Comparison of ENCODE assay signal across 9 mouse cellular contexts in the genomic region with DNA sequence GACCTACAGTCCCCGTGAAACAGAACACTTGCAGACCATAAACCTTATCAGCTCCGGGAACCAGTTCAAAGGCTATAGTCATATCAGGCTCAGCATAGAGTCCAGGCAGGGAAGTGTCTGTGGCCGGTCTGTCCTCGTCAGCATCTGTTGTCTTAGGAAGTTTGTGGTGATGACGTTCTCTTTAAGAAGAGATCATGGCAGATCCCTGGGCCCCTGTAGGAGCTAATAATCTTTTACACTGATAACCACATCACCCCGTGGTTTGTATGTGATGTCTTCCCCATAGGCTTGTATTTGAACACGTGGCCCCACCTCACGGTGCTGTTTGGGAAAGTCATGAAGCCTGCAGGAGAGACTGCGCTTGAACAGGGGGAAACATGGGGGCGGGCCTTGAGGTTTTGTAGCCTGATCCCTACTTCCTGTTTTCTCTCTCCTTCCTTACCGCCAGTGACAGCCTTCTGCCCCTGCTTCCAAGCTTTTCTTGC. TPM values are rescaled to one million over a fixed set of nuclear protein-coding genes. Genes with fewer than 3 reads are reported as not detected.
DNase-seq lines count a peak whose midpoint lies in the region; ATAC-seq and TF ChIP-seq lines count a peak whose summit lies in the region.
"Had no signal": no experiment of that assay in that cellular context is flagged by ENCODE, and none has a peak within 500 bp of the region (broad histone marks: within the 10 kb centered on the region; RNA-seq: fewer than 3 reads in every experiment).

No protein-coding gene starts in this region.

- no peaks in the 10 kb centered on the region for H3K9me3 ChIP-seq in kidney, embryonic 15.5 days (replicated peaks)
- H3K9me3 ChIP-seq in G1E (replicated peaks) = no peaks in the 10 kb centered on the region
- H3K9me3 ChIP-seq in intestine, postnatal 0 days (ENCODE audit: control insufficient read depth) = no peaks in the 10 kb centered on the region

- no peaks in the 10 kb centered on the region for H3K36me3 ChIP-seq in kidney, embryonic 15.5 days
- no peaks in the 10 kb centered on the region for H3K36me3 ChIP-seq in G1E (replicated peaks)
- H3K36me3 ChIP-seq in intestine, postnatal 0 days (ENCODE audit: control insufficient read depth, insufficient read depth) = no peaks in the 10 kb centered on the region
- no peaks in the 10 kb centered on the region for H3K36me3 ChIP-seq in small intestine, adult 2 months (ENCODE audit: control insufficient read depth, insufficient read depth, low read length)

- no peak for TF ChIP-seq POLR2A in small intestine, adult 2 months (IDR thresholded peaks at IDR 0.05; ENCODE audit: low read depth, low read length)

- no peak overlapping the region for H3K4me3 ChIP-seq in kidney, embryonic 15.5 days (replicated peaks)
- H3K4me3 ChIP-seq in G1E (ENCODE audit: low read depth, low read length) = peak overlapping the region; percentile 55; the same call in 1 of the 2 replicates
- H3K4me3 ChIP-seq in intestine, postnatal 0 days (ENCODE audit: low read depth, low read length) = no peak overlapping the region
- H3K4me3 ChIP-seq in small intestine, adult 2 months (ENCODE audit: low read depth, low read length) = no peak overlapping the region

- H3K9ac ChIP-seq in kidney, embryonic 15.5 days = no peak overlapping the region
- no peak overlapping the region for H3K9ac ChIP-seq in intestine, postnatal 0 days (ENCODE audit: low read depth, low read length)

- no peak for TF ChIP-seq CTCF in G1E (IDR thresholded peaks at IDR 0.05; ENCODE audit: low read depth, low read length)
- TF ChIP-seq CTCF in intestine, postnatal 0 days (IDR thresholded peaks at IDR 0.05; ENCODE audit: low read depth) = no peak
- TF ChIP-seq CTCF in small intestine, adult 2 months (IDR thresholded peaks at IDR 0.05; ENCODE audit: extremely low read depth, insufficient read length, insufficient replicate concordance, low read depth, low read length) = no peak

- DNase-seq in kidney, adult 18-20 months = peak; percentile 14
- DNase-seq in G1E (ENCODE audit: low spot score) = peak; percentile 72
- no peak for DNase-seq in cerebellum, postnatal 14 days
- DNase-seq in urinary bladder, adult 18-20 months (ENCODE audit: low spot score in 2 of 2) = no peak
- DNase-seq in testis, postnatal 10 days (ENCODE audit: low spot score) = no peak
- DNase-seq: layer of hippocampus, postnatal 36 days had no signal

- peaks cover 33% of the 10 kb centered on the region for H3K4me1 ChIP-seq in kidney, embryonic 15.5 days
- H3K4me1 ChIP-seq in G1E (ENCODE audit: insufficient read depth, low read depth, low read length) = peaks cover 70% of the 10 kb centered on the region
- H3K4me1 ChIP-seq in intestine, postnatal 0 days (replicated peaks; ENCODE audit: control insufficient read depth, insufficient read depth, low read length) = 0 out of 2 replicates have a peak, but pooled peaks cover 8% of the 10 kb centered on the region
- peaks cover 24% of the 10 kb centered on the region for H3K4me1 ChIP-seq in small intestine, adult 2 months (ENCODE audit: control insufficient read depth, insufficient read depth, insufficient read length, low read length)

- no peaks in the 10 kb centered on the region for H3K27me3 ChIP-seq in kidney, embryonic 15.5 days
- no peaks in the 10 kb centered on the region for H3K27me3 ChIP-seq in G1E (ENCODE audit: insufficient read depth, low read length)
- H3K27me3 ChIP-seq in intestine, postnatal 0 days (replicated peaks; ENCODE audit: control insufficient read depth, insufficient read depth, low read length) = no peaks in the 10 kb centered on the region
- H3K27me3 ChIP-seq in small intestine, adult 2 months (ENCODE audit: control insufficient read depth, insufficient read depth, low read length) = no peaks in the 10 kb centered on the region

- 70% methylated on average over 11 of the region's 11 CpGs for WGBS in kidney, embryonic 15.5 days
- WGBS in intestine, postnatal 0 days = 28% methylated on average over 11 of the region's 11 CpGs
- 25% methylated on average over 11 of the region's 11 CpGs for WGBS in small intestine, adult 2 months

- H3K27ac ChIP-seq in kidney, embryonic 15.5 days = no peak overlapping the region
- H3K27ac ChIP-seq in intestine, postnatal 0 days (ENCODE audit: low read depth, low read length) = peak overlapping the region; percentile 87
- peak overlapping the region; percentile 94 for H3K27ac ChIP-seq in small intestine, adult 2 months (ENCODE audit: insufficient read depth, low read depth, low read length)

- ATAC-seq in kidney, embryonic 15.5 days (replicated peaks; ENCODE audit: low FRiP score) = no peak
- peak; percentile 86 for ATAC-seq in G1E (ENCODE audit: extremely low read depth, insufficient number of reproducible peaks, low FRiP score, poor library complexity, severe bottlenecking)
- peak; percentile 76 for ATAC-seq in intestine, postnatal 0 days

- H3K4me2 ChIP-seq in kidney, embryonic 15.5 days = no peak overlapping the region
- no peak overlapping the region for H3K4me2 ChIP-seq in intestine, postnatal 0 days (replicated peaks; ENCODE audit: low read depth)

RNA-seq across cellular contexts. Expression of a gene that starts 40.1 kb away (rescaled TPM):
- polyA plus RNA-seq in kidney, embryonic 15.5 days (2015; fragmentation: Nextera tagmentation; extraction: Ambion mirVana) = 8.7 and 10.0 TPM in 2 replicates
- total RNA-seq in G1E (2014; fragmentation: Nextera tagmentation) (4.4 TPM in 1 of 2 replicates, not detected in the other), G1E (2017) (not detected in 2 replicates)
- not detected in 2 replicates for polyA plus RNA-seq in G1E (2012)
- 7.8 and 10.2 TPM in 2 replicates for polyA plus RNA-seq in intestine, postnatal 0 days (2015; fragmentation: Nextera tagmentation; extraction: Ambion mirVana)
- 19.5 and 32.6 TPM in 2 replicates for polyA plus RNA-seq in small intestine, adult 2 months (2012; rRNA removed)

Comparison
In these comparisons a context has a peak if more than half of its experiments do, and no peak if none do; other contexts are left out.
1. DNase-seq: peak in kidney, adult 18-20 months (single experiment) and G1E (single experiment); none in cerebellum, postnatal 14 days (0 of 2), urinary bladder, adult 18-20 months (0 of 2) and testis, postnatal 10 days (single experiment).